Mouse (Mus musculus) cerebellum, adult 9-11 months (tissue): ENCODE data around the gene Cpm.

Experiments
- DNase-seq: peaks from one replicate; pipeline ENCODE4 v3.0.0; 2022

The Cpm gene

GRCm38 (mm10) chr10:117621616-117622533 is 7.4 kb upstream of the Cpm start:
- DNase-seq: no peak

- DNase-seq: no peak
Measured at GRCm38 (mm10) chr10:117623358-117623757, 5.9 kb upstream of the Cpm start.

- no peak for DNase-seq
Measured at GRCm38 (mm10) chr10:117624222-117624621, 5.1 kb upstream of the Cpm start.

- DNase-seq: no peak
Measured at GRCm38 (mm10) chr10:117624655-117625497, 4.4 kb upstream of the Cpm start.

- DNase-seq: no peak
Measured at GRCm38 (mm10) chr10:117625500-117626296, 3.6 kb upstream of the Cpm start.

GRCm38 (mm10) chr10:117626297-117626613 is 3.0 kb upstream of the Cpm start:
- no peak for DNase-seq

GRCm38 (mm10) chr10:117626840-117627615 is 2.3 kb upstream of the Cpm start:
- no peak for DNase-seq

GRCm38 (mm10) chr10:117627616-117627930 is 1.7 kb upstream of the Cpm start:
- no peak for DNase-seq

- DNase-seq: no peak
Measured at GRCm38 (mm10) chr10:117627949-117628348, 1.4 kb upstream of the Cpm start.

GRCm38 (mm10) chr10:117628363-117629168 is 734 bp upstream of the Cpm start:
- DNase-seq: no peak

GRCm38 (mm10) chr10:117630176-117630575 is 876 bp downstream of the Cpm start:
- DNase-seq: no peak

GRCm38 (mm10) chr10:117630810-117631209 is 1.5 kb downstream of the Cpm start:
- no peak for DNase-seq

- no peak for DNase-seq
Measured at GRCm38 (mm10) chr10:117631562-117632259, 2.4 kb downstream of the Cpm start.

GRCm38 (mm10) chr10:117632394-117632793 is 3.1 kb downstream of the Cpm start:
- no peak for DNase-seq

- DNase-seq: no peak
Measured at GRCm38 (mm10) chr10:117633564-117634208, 4.4 kb downstream of the Cpm start.

- no peak for DNase-seq
Measured at GRCm38 (mm10) chr10:117634323-117635030, 5.2 kb downstream of the Cpm start.

GRCm38 (mm10) chr10:117635078-117635771 is 5.9 kb downstream of the Cpm start:
- DNase-seq: no peak

- DNase-seq: no peak
Measured at GRCm38 (mm10) chr10:117635823-117636589, 6.7 kb downstream of the Cpm start.
